Mouse (Mus musculus) E14TG2a.4 (cell line): ENCODE results near the gene 1700012B07Rik.

Source experiments
- CTCF ChIP-seq: conservative IDR thresholded peaks from 2 replicates; pipeline ENCODE4 v1.5.1; 2014; ENCODE audit warnings: low read length
- NANOG ChIP-seq: IDR thresholded peaks from 2 replicates; pipeline ENCODE4 v1.6.1; 2014; ENCODE audit warnings: borderline replicate concordance, low read length, mixed read lengths
- POU5F1 ChIP-seq: IDR thresholded peaks from 2 replicates; pipeline ENCODE4 v1.6.1; 2014; ENCODE audit warnings: low read length, borderline replicate concordance

- TF ChIP-seq CTCF = no peak
- no peak for TF ChIP-seq NANOG
- no peak for TF ChIP-seq POU5F1
Measured at GRCm38 (mm10) chr11:109793578-109793977, 34.3 kb downstream of the 1700012B07Rik start.
